Mouse (Mus musculus) ES-Bruce4 (cell line): ENCODE measurements at regions not wholly inside any gene's neighbourhood (a gene's known extent, or its start where the extent isn't known, plus 50 kb on each side); places are given as distances from the start of the nearest gene placed in this dataset.

ENCODE experiments used
- H3K27ac ChIP-seq: 2 replicates; pipeline ENCODE4 v1.5.1; 2012; ENCODE audit warnings: low read length, inconsistent platforms; ENCODE audit not compliant: insufficient read depth
- H3K27me3 ChIP-seq: 2 replicates; pipeline ENCODE4 v1.6.1; 2012; ENCODE audit warnings: mild to moderate bottlenecking, low read length, inconsistent platforms; ENCODE audit not compliant: control insufficient read depth, poor library complexity, insufficient read depth, severe bottlenecking
- H3K36me3 ChIP-seq: 2 replicates; pipeline ENCODE4 v1.6.1; 2012; ENCODE audit warnings: inconsistent platforms, mild to moderate bottlenecking, low read length, moderate library complexity; ENCODE audit not compliant: control insufficient read depth, poor library complexity, insufficient read depth, severe bottlenecking
- H3K4me1 ChIP-seq: one replicate; pipeline ENCODE4 v1.8.1; 2011; ENCODE audit warnings: low read length; ENCODE audit not compliant: control insufficient read depth, insufficient read depth
- H3K4me3 ChIP-seq: 2 replicates; pipeline ENCODE4 v1.5.1; 2011; ENCODE audit warnings: low read depth, mild to moderate bottlenecking, low read length
- H3K9ac ChIP-seq: 2 replicates; pipeline ENCODE4 v1.6.1; 2012; ENCODE audit warnings: low read depth, mild to moderate bottlenecking, inconsistent platforms; ENCODE audit not compliant: poor library complexity, severe bottlenecking
- H3K9me3 ChIP-seq: replicated peaks from 2 replicates; pipeline ENCODE4 v1.6.1; 2012; ENCODE audit warnings: mild to moderate bottlenecking, low read length, inconsistent platforms; ENCODE audit not compliant: control insufficient read depth, poor library complexity, insufficient read depth, severe bottlenecking
- CTCF ChIP-seq: IDR thresholded peaks from one replicate; pipeline ENCODE4 v1.8.1; 2011; ENCODE audit warnings: low read depth, low read length
- EP300 ChIP-seq: IDR thresholded peaks from 2 replicates; pipeline ENCODE4 v1.6.1; 2011; ENCODE audit warnings: low read depth, low read length; ENCODE audit not compliant: insufficient read depth
- POLR2A ChIP-seq: IDR thresholded peaks from one replicate; pipeline ENCODE4 v1.8.1; 2011; ENCODE audit warnings: low read length; ENCODE audit not compliant: insufficient read depth

DNA sequence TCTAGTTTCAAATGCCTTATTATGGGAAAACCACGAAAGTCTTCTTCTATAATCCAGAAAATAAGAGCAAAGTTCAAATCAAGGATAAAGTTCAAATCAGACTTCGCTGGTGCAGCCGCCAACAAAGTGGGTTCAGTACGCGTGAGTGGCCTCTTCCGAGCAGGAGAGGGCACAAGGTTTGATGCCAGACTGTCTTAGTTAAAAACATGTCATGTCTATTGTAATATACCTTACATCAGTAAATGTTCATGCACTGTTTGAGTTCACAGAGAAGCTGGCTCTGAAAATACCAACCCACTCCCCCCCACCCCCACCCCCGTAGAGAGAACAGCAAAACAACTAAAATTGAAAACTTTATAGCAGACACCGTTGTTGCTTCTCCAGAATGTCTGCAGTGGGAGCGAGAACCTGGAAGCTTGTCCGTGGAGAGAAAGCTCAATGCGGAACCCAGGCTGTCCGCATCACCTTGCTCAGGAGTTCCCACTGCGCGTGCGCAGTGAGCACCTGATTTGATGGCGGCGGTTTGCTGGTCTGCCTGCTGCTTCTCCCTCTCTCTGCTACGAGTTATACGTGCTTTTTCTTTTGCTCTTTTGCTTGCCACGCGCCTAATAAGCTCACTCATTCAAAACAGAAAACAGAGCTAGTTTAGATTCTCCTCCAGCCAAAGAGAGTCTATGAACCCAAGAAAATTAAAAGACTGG is 367.8 kb upstream of the 3110018I06Rik start:
- Histone ChIP-seq H3K4me1 (no peaks in the 10 kb centered on the region), H3K27me3 (no peaks in the 10 kb centered on the region), H3K4me3 (no peak overlapping the region), H3K36me3 (no peaks in the 10 kb centered on the region), H3K9me3 (no peaks in the 10 kb centered on the region), H3K27ac (no peak overlapping the region), H3K9ac (no peak overlapping the region)
- no peak for TF ChIP-seq CTCF
- no peak for TF ChIP-seq POLR2A
- TF ChIP-seq EP300, result no peak

DNA sequence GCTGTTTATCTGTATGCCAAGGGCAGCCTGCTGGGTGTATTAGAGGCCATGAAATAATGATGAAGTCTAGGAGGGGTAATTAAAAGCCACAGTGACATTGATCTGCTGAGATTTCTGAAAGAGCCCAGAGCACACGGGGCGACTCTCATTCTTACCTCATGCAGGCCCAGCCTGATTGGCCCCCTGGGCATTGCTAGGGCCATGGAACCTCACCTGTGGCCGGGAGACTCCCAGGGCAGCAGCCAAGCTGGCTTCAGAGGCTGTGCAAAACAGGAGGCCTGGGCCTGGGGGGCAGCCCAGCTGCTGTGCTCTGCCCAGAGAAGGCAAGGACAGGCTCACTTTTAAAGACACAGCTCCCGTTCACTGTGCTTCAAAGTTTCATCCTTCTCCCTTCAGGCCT is 366.4 kb upstream of the 3110018I06Rik start:
- Histone ChIP-seq H3K9me3 (no peaks in the 10 kb centered on the region), H3K4me1 (no peaks in the 10 kb centered on the region), H3K36me3 (no peaks in the 10 kb centered on the region), H3K9ac (no peak overlapping the region), H3K4me3 (no peak overlapping the region), H3K27me3 (no peaks in the 10 kb centered on the region), H3K27ac (no peak overlapping the region)
- TF ChIP-seq CTCF (no peak), POLR2A (no peak), EP300 (no peak)

DNA sequence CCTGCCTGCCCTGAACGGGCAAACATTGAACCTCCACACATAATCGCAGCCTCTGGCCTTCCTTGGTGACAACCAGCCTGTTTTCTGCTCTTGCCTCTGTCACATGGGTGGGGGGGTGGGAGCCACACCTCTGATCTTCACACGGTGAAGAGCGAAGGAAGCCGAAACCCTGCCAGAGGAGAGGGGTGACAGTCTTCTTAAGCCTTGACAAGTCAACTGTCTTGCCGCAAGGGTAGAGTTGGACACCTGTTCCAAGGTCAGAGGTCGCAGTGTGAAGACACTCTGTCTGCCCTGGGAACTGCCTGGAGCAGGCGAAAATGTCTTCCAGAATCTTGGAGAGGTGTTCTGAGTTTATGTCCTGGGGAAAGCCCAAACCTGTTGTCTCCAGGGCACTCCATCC is 364.8 kb upstream of the 3110018I06Rik start:
- no peaks in the 10 kb centered on the region for H3K27me3 ChIP-seq
- TF ChIP-seq CTCF (no peak), EP300 (no peak), POLR2A (no peak)
- no peaks in the 10 kb centered on the region for H3K36me3 ChIP-seq
- H3K9me3 ChIP-seq, result no peaks in the 10 kb centered on the region
- H3K4me3 ChIP-seq, result no peak overlapping the region
- no peak overlapping the region for H3K9ac ChIP-seq
- H3K4me1 ChIP-seq, result no peaks in the 10 kb centered on the region
- H3K27ac ChIP-seq, result no peak overlapping the region

DNA sequence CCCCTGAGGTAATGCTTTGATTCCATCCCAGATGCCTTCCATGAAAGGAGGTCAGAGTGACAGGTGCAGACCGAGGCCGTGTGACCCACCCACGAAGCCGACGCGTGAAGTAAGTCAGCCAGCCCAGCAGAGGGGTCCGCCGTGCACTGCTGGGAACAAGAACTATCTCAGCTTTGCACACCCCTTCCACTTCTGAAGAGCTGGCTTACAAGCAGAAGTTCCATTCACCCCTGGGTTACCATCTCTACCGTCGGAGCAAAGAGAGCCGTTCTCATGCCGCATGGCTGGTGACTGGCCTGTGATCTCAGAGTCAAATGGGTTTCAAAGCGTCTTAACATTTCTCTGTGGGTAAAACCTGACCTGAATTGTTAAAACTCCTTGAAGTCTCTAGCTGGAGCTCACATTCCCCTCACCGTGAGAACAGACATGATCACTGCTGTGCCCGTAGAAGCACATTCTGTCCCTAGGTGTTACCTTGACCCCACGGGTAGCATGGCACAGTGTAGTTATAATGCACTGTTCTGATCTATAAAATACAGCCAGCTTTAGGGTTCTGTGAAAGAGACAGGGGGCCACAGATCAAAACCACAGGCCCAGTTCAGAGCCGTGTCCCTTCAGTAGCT is 364.1 kb upstream of the 3110018I06Rik start:
- Histone ChIP-seq H3K27me3 (no peaks in the 10 kb centered on the region), H3K27ac (no peak overlapping the region), H3K9ac (no peak overlapping the region), H3K4me1 (no peaks in the 10 kb centered on the region), H3K9me3 (no peaks in the 10 kb centered on the region), H3K4me3 (no peak overlapping the region), H3K36me3 (no peaks in the 10 kb centered on the region)
- TF ChIP-seq EP300 (no peak), POLR2A (no peak), CTCF (no peak)

DNA sequence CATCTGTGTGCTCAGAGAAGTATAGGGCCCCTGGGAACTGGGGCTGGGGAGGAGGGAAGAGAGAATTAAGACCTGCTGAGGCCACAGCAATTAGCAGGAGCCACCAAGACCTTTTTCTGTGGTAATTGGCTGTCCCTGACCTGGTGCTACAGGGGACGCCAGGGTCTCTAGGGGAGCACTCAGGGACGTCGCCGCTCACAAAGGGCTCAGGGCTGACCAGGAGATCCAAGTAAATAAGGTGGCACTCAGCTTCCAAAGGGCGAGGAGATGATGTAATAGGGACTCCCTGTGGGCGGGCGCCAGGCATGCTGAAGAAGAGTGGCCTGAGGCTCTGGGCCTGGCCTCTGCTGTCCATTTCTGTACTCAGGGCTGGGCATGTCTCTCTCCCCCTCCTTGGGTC is 363.2 kb upstream of the 3110018I06Rik start:
- TF ChIP-seq POLR2A (no peak), EP300 (no peak), CTCF (no peak)
- no peak overlapping the region for H3K27ac ChIP-seq
- no peaks in the 10 kb centered on the region for H3K36me3 ChIP-seq
- H3K9ac ChIP-seq, result no peak overlapping the region
- no peaks in the 10 kb centered on the region for H3K9me3 ChIP-seq
- no peaks in the 10 kb centered on the region for H3K4me1 ChIP-seq
- H3K27me3 ChIP-seq, result no peaks in the 10 kb centered on the region
- H3K4me3 ChIP-seq, result no peak overlapping the region

DNA sequence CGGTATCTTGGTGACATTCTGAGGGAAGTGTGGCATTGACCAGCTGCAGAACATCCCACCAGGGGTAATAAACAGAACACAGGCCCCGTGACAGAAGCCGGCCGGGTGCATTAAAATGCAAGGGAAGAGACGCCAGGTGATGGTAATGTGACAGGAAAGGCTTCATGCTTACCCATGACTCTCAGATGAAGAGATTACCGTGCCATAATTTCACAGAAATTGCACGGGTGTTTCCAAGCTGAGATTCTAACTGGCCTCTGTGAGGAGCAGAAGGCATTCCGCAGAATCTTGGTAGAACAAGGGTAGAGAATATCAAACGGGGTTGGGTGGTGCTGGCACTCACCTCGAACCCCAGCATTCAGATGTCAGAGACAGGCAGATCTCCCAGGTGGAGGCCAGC is 362.4 kb upstream of the 3110018I06Rik start:
- Histone ChIP-seq H3K27ac (no peak overlapping the region), H3K9me3 (no peaks in the 10 kb centered on the region), H3K4me1 (no peaks in the 10 kb centered on the region), H3K4me3 (no peak overlapping the region), H3K9ac (no peak overlapping the region), H3K27me3 (no peaks in the 10 kb centered on the region), H3K36me3 (no peaks in the 10 kb centered on the region)
- TF ChIP-seq POLR2A (no peak), CTCF (no peak), EP300 (no peak)
